Mouse (Mus musculus) layer of hippocampus, adult 8-10 months (tissue): ENCODE results near the gene Ccdc36. TPM values are rescaled to one million over a fixed set of nuclear protein-coding genes. Genes with fewer than 3 reads are reported as not detected.

Source experiments
- DNase-seq, 2 experiments: peaks; one replicate each; pipeline ENCODE4 v3.0.0; 2022; ENCODE audit warnings: low spot score in 2 of 2
- total RNA-seq, 4 experiments: library from RNA; stranded (reverse); gene quantifications; 2 replicates each; pipeline ENCODE4 v1.2.4; 2022

Gene Ccdc36
- under 1 TPM; 0.11 to 0.26 (median 0.15) TPM for total RNA-seq

- DNase-seq = no peak
Observed at GRCm38 (mm10) chr9:108428384-108428783, at the start of gene Ccdc36. Gene Ccdc36, minus strand, starts transcription at chr9:108428484.

- DNase-seq = no peak
Observed at GRCm38 (mm10) chr9:108474528-108474927, 46.2 kb upstream of the Ccdc36 start.

GRCm38 (mm10) chr9:108469845-108470244 is 41.6 kb upstream of the Ccdc36 start:
- DNase-seq = no peak

GRCm38 (mm10) chr9:108469430-108469829 is 41.1 kb upstream of the Ccdc36 start:
- DNase-seq = no peak

GRCm38 (mm10) chr9:108466219-108466618 is 37.9 kb upstream of the Ccdc36 start:
- DNase-seq = no peak

- DNase-seq = no peak
Observed at GRCm38 (mm10) chr9:108463713-108464112, 35.4 kb upstream of the Ccdc36 start.

- no peak for DNase-seq
Observed at GRCm38 (mm10) chr9:108462192-108462591, 33.9 kb upstream of the Ccdc36 start.

- DNase-seq = no peak
Observed at GRCm38 (mm10) chr9:108461675-108462074, 33.4 kb upstream of the Ccdc36 start.

GRCm38 (mm10) chr9:108461181-108461631 is 32.9 kb upstream of the Ccdc36 start, which contains the start of gene Klhdc8b:
Gene Klhdc8b, minus strand, starts transcription at chr9:108461581.
- DNase-seq = no peak

- peak; percentile 82 to 85 for DNase-seq
Observed at GRCm38 (mm10) chr9:108460319-108461178, 32.3 kb upstream of the Ccdc36 start, which contains the start of gene Ccdc71. Gene Ccdc71, plus strand, starts transcription at chr9:108460527.

- no peak for DNase-seq
Observed at GRCm38 (mm10) chr9:108459939-108460318, 31.6 kb upstream of the Ccdc36 start.

- DNase-seq = no peak
Observed at GRCm38 (mm10) chr9:108456953-108457352, 28.7 kb upstream of the Ccdc36 start.

- no peak for DNase-seq
Observed at GRCm38 (mm10) chr9:108455747-108456571, 27.7 kb upstream of the Ccdc36 start.

- no peak for DNase-seq
Observed at GRCm38 (mm10) chr9:108454429-108454828, 26.1 kb upstream of the Ccdc36 start.

GRCm38 (mm10) chr9:108453458-108453857 is 25.2 kb upstream of the Ccdc36 start:
- peak in 1 of 2 experiments; percentile 30 for DNase-seq

- no peak for DNase-seq
Observed at GRCm38 (mm10) chr9:108452911-108453310, 24.6 kb upstream of the Ccdc36 start.

GRCm38 (mm10) chr9:108452291-108452906 is 24.1 kb upstream of the Ccdc36 start:
- DNase-seq = peak; percentile 71 to 85

GRCm38 (mm10) chr9:108451519-108452160 is 23.4 kb upstream of the Ccdc36 start:
- DNase-seq = no peak

- no peak for DNase-seq
Observed at GRCm38 (mm10) chr9:108451170-108451493, 22.8 kb upstream of the Ccdc36 start.

GRCm38 (mm10) chr9:108450292-108451169 is 22.2 kb upstream of the Ccdc36 start:
- DNase-seq = peak in 1 of 2 experiments; percentile 38
